Mouse (Mus musculus) embryonic fibroblast, embryonic 13.5 days (primary cell): ENCODE data around the gene Ino80b.

ENCODE experiments used
- CTCF ChIP-seq: IDR thresholded peaks from 2 replicates; pipeline ENCODE4 v1.5.1; 2011; ENCODE audit warnings: mild to moderate bottlenecking, control low read depth, low read length, moderate library complexity, borderline replicate concordance; ENCODE audit not compliant: insufficient read depth
- POLR2A ChIP-seq: IDR thresholded peaks from 2 replicates; pipeline ENCODE4 v1.6.1; 2011; ENCODE audit warnings: low read depth, mild to moderate bottlenecking, control low read depth, low read length, moderate library complexity

- 0 out of 2 replicates have a peak, but pooled peaks have one; percentile 2 for TF ChIP-seq POLR2A
- no peak for TF ChIP-seq CTCF
Measured at GRCm38 (mm10) chr6:83134951-83135513, 9.8 kb upstream of the Ino80b start, which contains the start of gene Rtkn.
